Mouse (Mus musculus) monocyte, adult 2 months (primary cell): ENCODE results near the gene Vmn2r65.

ENCODE experiments used
- DNase-seq, 2 experiments: peaks; one replicate each; pipeline ENCODE4 v3.0.0; 2022; ENCODE audit warnings: low spot score in 2 of 2, low read depth in 1 of 2

The Vmn2r65 gene

GRCm38 (mm10) chr7:84964015-84964414 is at the start of gene Vmn2r65:
Gene Vmn2r65, minus strand, starts transcription at chr7:84964115.
- DNase-seq = no peak

DNA sequence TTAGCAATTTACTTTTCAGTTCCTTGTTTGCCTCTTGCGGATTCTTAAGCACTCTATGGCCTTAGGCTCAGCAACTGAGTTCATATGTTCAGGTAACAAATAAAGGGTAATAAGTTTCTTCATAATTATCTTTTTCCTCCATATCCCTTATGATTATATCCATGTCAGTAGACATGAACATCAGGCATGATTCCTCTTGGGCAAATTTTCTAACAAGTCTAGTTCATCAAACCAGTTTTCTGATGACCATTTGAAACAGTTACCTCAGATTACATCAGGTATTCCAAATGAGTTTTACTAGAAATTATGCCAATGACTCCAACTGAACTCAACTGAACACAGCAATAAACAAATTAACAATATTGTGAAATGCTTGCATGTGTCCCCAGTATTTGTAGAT is 48.3 kb upstream of the Vmn2r65 start, which contains the start of gene Vmn2r66:
Gene Vmn2r66, minus strand, starts transcription at position 101 of the 400 bp plus-strand sequence.
- DNase-seq = no peak

DNA sequence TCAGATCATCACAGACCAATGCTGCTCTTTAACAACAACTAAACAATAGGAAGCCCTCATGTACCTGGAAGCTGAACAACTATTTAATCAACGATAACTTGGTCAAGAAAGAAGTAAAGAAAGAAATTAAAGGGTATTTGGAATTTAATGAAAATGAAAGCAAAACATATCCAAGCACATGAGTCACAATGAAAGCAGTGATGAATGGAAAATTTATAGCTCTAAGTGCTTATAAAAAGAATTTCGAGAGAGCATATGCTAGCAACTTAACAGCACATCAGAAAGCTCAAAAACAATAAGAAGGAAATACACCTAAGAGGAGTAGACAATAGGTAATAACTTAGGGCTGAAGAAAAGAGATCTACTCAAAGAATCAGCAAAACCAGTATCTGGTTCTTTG is 32.8 kb upstream of the Vmn2r65 start:
- DNase-seq = no peak
